Mouse (Mus musculus): ENCODE measurements at regions not wholly inside any gene's neighbourhood (a gene's known extent, or its start where the extent isn't known, plus 50 kb on each side); places are given as distances from the start of the nearest gene placed in this dataset.

- peak; percentile 87 for DNase-seq (ENCODE audit: low spot score)
These were observed 252.2 kb downstream of the Uaca start for GRCm38 (mm10) chr9:61046517-61046916.

GRCm38 (mm10) chr9:61047289-61047688 is 252.9 kb downstream of the Uaca start:
- DNase-seq (ENCODE audit: low spot score) = no peak

- no peak for DNase-seq (ENCODE audit: low spot score)
These were observed 254.2 kb downstream of the Uaca start for GRCm38 (mm10) chr9:61048576-61048975.

GRCm38 (mm10) chr9:61052621-61053020 is 258.3 kb downstream of the Uaca start:
- DNase-seq (ENCODE audit: low spot score) = no peak

- DNase-seq (ENCODE audit: low spot score) = peak; percentile 54
These were observed 260.1 kb downstream of the Uaca start for GRCm38 (mm10) chr9:61054427-61054826.

GRCm38 (mm10) chr9:61055392-61055791 is 261.1 kb downstream of the Uaca start:
- DNase-seq (ENCODE audit: low spot score) = no peak

- DNase-seq (ENCODE audit: low spot score) = peak; percentile 53
These were observed 261.8 kb downstream of the Uaca start for GRCm38 (mm10) chr9:61055928-61056730.

GRCm38 (mm10) chr9:61056731-61057270 is 262.5 kb downstream of the Uaca start:
- no peak for DNase-seq (ENCODE audit: low spot score)

GRCm38 (mm10) chr9:61059225-61059624 is 264.9 kb downstream of the Uaca start:
- DNase-seq (ENCODE audit: low spot score) = no peak

GRCm38 (mm10) chr9:61060958-61061357 is 266.6 kb downstream of the Uaca start:
- no peak for DNase-seq (ENCODE audit: low spot score)

GRCm38 (mm10) chr9:61064714-61065305 is 270.5 kb downstream of the Uaca start:
- DNase-seq (ENCODE audit: low spot score) = no peak

GRCm38 (mm10) chr9:61069553-61070314 is 275.4 kb downstream of the Uaca start:
- no peak for DNase-seq (ENCODE audit: low spot score)

- no peak for DNase-seq (ENCODE audit: low spot score)
These were observed 276.0 kb downstream of the Uaca start for GRCm38 (mm10) chr9:61070315-61070707.

GRCm38 (mm10) chr9:61070861-61071260 is 276.5 kb downstream of the Uaca start:
- DNase-seq (ENCODE audit: low spot score) = no peak

GRCm38 (mm10) chr9:61073482-61073881 is 279.1 kb downstream of the Uaca start:
- DNase-seq (ENCODE audit: low spot score) = no peak

GRCm38 (mm10) chr9:61075071-61075470 is 280.7 kb downstream of the Uaca start:
- no peak for DNase-seq (ENCODE audit: low spot score)

- no peak for DNase-seq (ENCODE audit: low spot score)
These were observed 282.8 kb downstream of the Uaca start for GRCm38 (mm10) chr9:61077181-61077580.

- no peak for DNase-seq (ENCODE audit: low spot score)
These were observed 283.5 kb downstream of the Uaca start for GRCm38 (mm10) chr9:61077807-61078206.

GRCm38 (mm10) chr9:61081474-61082021 is 287.2 kb downstream of the Uaca start:
- no peak for DNase-seq (ENCODE audit: low spot score)

GRCm38 (mm10) chr9:61084655-61085230 is 287.4 kb upstream of the Tle3 start:
- DNase-seq (ENCODE audit: low spot score) = no peak

GRCm38 (mm10) chr9:61087035-61087434 is 285.1 kb upstream of the Tle3 start:
- DNase-seq (ENCODE audit: low spot score) = no peak

Data from testis, postnatal 10 days (tissue).